Mouse (Mus musculus): ENCODE data around the gene Apbb1. TPM values are rescaled to one million over a fixed set of nuclear protein-coding genes. Genes with fewer than 3 reads are reported as not detected.

The Apbb1 gene
- total and polyA plus RNA-seq, 2 experiments: 1.1 to 1.6 TPM

DNA sequence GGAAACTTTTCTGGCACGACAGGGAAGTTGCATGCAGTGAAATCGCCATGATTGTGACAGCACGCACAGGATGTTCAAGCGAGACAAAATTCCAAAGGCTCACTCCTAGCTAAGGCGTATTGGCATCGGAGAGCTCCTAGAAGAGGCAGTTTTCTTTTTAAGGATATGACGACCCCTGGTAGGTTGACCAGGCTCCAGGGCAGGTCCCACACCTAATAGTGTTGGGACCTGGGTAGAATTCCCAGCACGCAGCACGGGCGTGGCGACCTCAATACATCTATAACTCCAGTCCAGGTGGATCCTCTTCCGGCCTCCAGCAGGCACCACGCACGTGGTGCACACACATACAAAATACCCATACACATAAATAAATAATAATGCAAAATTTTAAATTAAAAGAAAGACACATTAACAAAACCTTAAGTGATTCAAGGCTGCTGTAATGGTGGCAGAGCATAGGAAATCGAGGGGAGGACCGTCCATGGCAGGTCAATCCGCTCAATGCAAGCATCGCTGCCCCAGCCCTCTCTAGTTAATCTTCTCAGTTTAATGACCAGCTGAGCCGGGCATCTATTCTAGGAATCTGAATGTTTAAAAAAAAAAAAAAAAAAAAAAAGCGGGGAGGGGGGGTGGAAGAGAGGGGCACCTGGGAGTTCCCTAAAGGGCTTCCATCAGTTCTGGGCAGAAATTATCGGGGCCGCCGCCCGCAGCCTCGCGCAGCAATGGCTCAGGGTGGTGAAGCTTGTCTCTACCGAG lies 27.8 kb downstream of the Apbb1 start:
- Histone ChIP-seq H3K36me3 (ENCODE audit: control insufficient read depth, insufficient read depth, low read length) (0 out of 2 replicates have a peak, but pooled peaks cover 2% of the 10 kb centered on the region), H3K27ac (replicated peaks; ENCODE audit: insufficient read depth, low read depth, low read length) (peak overlapping the region; percentile 68), H3K79me2 (ENCODE audit: control insufficient read depth, insufficient read depth, low read length) (peaks cover 3% of the 10 kb centered on the region; the same call in 1 of the 2 replicates), H3K9ac (ENCODE audit: low read depth, low read length) (peak overlapping the region; percentile 67), H3K4me1 (ENCODE audit: control insufficient read depth, insufficient read depth, low read length) (peaks cover 10% of the 10 kb centered on the region), H3K4me3 (ENCODE audit: insufficient read depth, low read depth, low read length) (peak overlapping the region; percentile 90), H3K27me3 (ENCODE audit: control insufficient read depth, insufficient read depth, low read length) (no peaks in the 10 kb centered on the region)
- no peak for DNase-seq (ENCODE audit: extremely low read depth, low read depth, low spot score)
- 38% methylated on average over 27 of the region's 27 CpGs for WGBS
- TF ChIP-seq POLR2A (IDR thresholded peaks at IDR 0.05; ENCODE audit: extremely low read depth, insufficient read depth, low read length) (no peak), CTCF (IDR thresholded peaks at IDR 0.05; ENCODE audit: low read depth, low read length) (no peak)

DNA sequence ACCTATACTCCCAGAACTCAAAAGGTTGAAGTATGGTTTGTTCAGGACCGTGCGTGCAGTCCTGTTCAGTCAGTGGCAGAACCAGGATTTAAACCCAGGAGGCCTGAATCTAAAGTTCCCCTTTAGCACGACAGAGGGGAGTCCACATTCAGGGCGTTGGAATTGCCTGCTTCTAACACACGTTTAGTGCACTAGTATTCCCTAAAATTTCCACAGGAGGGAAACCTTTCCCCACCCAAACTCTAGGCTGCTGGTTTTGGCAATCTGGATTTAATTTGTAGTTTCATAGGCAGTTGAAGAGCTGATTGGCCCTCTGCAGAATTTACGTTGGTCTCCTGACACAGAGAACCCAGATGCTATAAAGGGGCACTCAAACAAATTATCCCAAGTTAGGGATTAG lies 32.4 kb downstream of the Apbb1 start:
- no peaks in the 10 kb centered on the region for H3K27me3 ChIP-seq (ENCODE audit: control insufficient read depth, insufficient read depth, low read length)
- H3K4me1 ChIP-seq (ENCODE audit: control insufficient read depth, insufficient read depth, low read length): peaks cover 4% of the 10 kb centered on the region; the same call in 1 of the 2 replicates
- 40% methylated on average over 6 of the region's 6 CpGs for WGBS
- H3K79me2 ChIP-seq (ENCODE audit: control insufficient read depth, insufficient read depth, low read length): no peaks in the 10 kb centered on the region
- H3K36me3 ChIP-seq (ENCODE audit: control insufficient read depth, insufficient read depth, low read length): no peaks in the 10 kb centered on the region
- DNase-seq (ENCODE audit: extremely low read depth, low read depth, low spot score): peak; percentile 60
- no peak overlapping the region for H3K9ac ChIP-seq (ENCODE audit: low read depth, low read length)
- no peak overlapping the region for H3K27ac ChIP-seq (replicated peaks; ENCODE audit: insufficient read depth, low read depth, low read length)
- TF ChIP-seq CTCF (IDR thresholded peaks at IDR 0.05; ENCODE audit: low read depth, low read length) (no peak), POLR2A (IDR thresholded peaks at IDR 0.05; ENCODE audit: extremely low read depth, insufficient read depth, low read length) (no peak)
- no peak overlapping the region for H3K4me3 ChIP-seq (ENCODE audit: insufficient read depth, low read depth, low read length)

DNA sequence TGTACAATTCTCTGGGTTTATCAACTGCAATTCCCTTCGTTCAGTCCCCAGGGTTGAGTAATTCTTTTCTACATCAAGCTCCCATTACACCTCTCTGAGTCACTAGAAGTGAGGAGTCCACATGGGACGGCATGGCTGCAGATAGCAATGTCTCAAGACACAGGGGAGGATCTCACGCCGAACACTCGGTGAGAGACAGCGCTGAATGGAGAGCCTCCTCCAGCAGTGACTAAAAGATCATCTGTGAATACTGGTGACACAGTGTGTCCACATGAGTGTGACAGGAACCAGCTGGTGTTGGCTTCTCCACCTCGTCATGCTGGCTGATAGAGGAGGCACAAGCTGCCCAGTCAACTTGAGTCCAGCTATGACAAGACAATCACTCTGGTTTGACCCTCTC lies 33.5 kb downstream of the Apbb1 start:
- 79% methylated on average over 7 of the region's 7 CpGs for WGBS
- H3K4me3 ChIP-seq (ENCODE audit: insufficient read depth, low read depth, low read length): no peak overlapping the region
- no peak overlapping the region for H3K9ac ChIP-seq (ENCODE audit: low read depth, low read length)
- H3K27me3 ChIP-seq (ENCODE audit: control insufficient read depth, insufficient read depth, low read length): no peaks in the 10 kb centered on the region
- no peaks in the 10 kb centered on the region for H3K4me1 ChIP-seq (ENCODE audit: control insufficient read depth, insufficient read depth, low read length)
- no peaks in the 10 kb centered on the region for H3K79me2 ChIP-seq (ENCODE audit: control insufficient read depth, insufficient read depth, low read length)
- H3K27ac ChIP-seq (replicated peaks; ENCODE audit: insufficient read depth, low read depth, low read length): no peak overlapping the region
- no peak for DNase-seq (ENCODE audit: extremely low read depth, low read depth, low spot score)
- TF ChIP-seq CTCF (IDR thresholded peaks at IDR 0.05; ENCODE audit: low read depth, low read length): no peak
- no peaks in the 10 kb centered on the region for H3K36me3 ChIP-seq (ENCODE audit: control insufficient read depth, insufficient read depth, low read length)

DNA sequence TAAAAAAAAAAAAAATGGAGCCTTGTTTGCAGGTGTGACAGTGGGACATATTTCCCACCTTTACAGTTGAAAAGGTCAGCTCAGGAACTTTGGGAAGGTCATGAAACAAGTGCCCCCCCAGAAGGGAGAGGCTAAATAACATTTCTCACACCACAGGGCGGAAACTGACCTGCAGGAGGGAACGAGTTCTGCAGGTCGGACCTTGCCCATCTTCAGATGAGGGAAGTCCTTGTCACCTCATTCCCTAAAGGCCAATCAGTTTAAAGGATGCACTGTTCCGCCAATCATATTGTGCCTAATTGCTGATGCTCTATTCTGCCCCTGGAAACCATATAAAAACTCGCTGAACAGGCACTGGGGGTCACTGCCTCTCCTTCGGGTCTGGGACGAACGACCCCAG lies 35.5 kb downstream of the Apbb1 start:
- Histone ChIP-seq H3K4me3 (ENCODE audit: insufficient read depth, low read depth, low read length) (no peak overlapping the region), H3K9ac (ENCODE audit: low read depth, low read length) (no peak overlapping the region), H3K79me2 (ENCODE audit: control insufficient read depth, insufficient read depth, low read length) (no peaks in the 10 kb centered on the region), H3K4me1 (ENCODE audit: control insufficient read depth, insufficient read depth, low read length) (no peaks in the 10 kb centered on the region), H3K36me3 (ENCODE audit: control insufficient read depth, insufficient read depth, low read length) (no peaks in the 10 kb centered on the region), H3K27ac (replicated peaks; ENCODE audit: insufficient read depth, low read depth, low read length) (no peak overlapping the region), H3K27me3 (ENCODE audit: control insufficient read depth, insufficient read depth, low read length) (no peaks in the 10 kb centered on the region)
- DNase-seq (ENCODE audit: extremely low read depth, low read depth, low spot score): no peak
- WGBS: 76% methylated on average over 8 of the region's 8 CpGs
- TF ChIP-seq POLR2A (IDR thresholded peaks at IDR 0.05; ENCODE audit: extremely low read depth, insufficient read depth, low read length) (no peak), CTCF (IDR thresholded peaks at IDR 0.05; ENCODE audit: low read depth, low read length) (no peak)

DNA sequence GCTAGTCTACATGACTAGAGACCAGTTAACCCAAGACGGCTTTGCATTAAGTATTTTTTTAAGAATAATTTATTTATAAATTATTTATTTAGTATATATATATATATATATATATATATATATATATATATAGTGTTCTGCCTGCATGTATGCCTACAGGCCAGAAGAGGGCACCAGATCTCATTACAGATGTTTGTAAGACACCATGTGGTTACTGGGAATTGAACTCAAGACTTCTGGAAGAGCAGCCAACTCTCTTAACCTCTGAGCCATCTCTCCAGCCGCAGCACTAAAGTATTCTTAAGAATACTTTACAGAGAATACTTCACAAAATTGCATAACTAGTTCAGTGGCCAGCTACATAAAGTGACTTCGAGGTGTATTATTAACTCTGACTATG lies 47.3 kb downstream of the Apbb1 start:
- DNase-seq (ENCODE audit: extremely low read depth, low read depth, low spot score): no peak
- Histone ChIP-seq H3K27ac (replicated peaks; ENCODE audit: insufficient read depth, low read depth, low read length) (no peak overlapping the region), H3K9ac (ENCODE audit: low read depth, low read length) (no peak overlapping the region), H3K4me1 (ENCODE audit: control insufficient read depth, insufficient read depth, low read length) (no peaks in the 10 kb centered on the region), H3K36me3 (ENCODE audit: control insufficient read depth, insufficient read depth, low read length) (no peaks in the 10 kb centered on the region), H3K27me3 (ENCODE audit: control insufficient read depth, insufficient read depth, low read length) (no peaks in the 10 kb centered on the region), H3K4me3 (ENCODE audit: insufficient read depth, low read depth, low read length) (no peak overlapping the region), H3K79me2 (ENCODE audit: control insufficient read depth, insufficient read depth, low read length) (no peaks in the 10 kb centered on the region)
- no peak for TF ChIP-seq POLR2A (IDR thresholded peaks at IDR 0.05; ENCODE audit: extremely low read depth, insufficient read depth, low read length)
- TF ChIP-seq CTCF (IDR thresholded peaks at IDR 0.05; ENCODE audit: low read depth, low read length): no peak
- 79% methylated on average over 3 of the region's 3 CpGs for WGBS

DNA sequence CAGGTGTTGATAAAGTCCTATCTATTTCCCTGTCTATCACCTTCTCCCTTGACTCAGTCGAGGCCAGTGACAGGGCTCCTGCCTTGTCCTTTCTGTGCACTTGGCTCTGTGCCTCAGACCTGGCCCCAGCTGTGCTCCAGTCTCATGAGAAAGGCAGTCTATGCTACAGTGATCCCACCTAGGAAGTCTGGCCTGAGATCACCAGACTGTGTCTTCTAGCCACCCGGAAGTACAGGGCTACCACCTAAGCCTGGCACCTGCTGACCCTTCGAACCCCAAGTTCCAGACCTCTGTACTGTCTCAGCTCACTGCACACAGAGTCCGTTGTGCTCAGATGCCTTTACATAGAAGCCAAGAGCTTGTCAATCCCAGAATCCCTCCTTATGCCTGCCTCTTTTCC lies 53.4 kb downstream of the Apbb1 start:
- 71% methylated on average over 4 of the region's 4 CpGs for WGBS
- no peaks in the 10 kb centered on the region for H3K27me3 ChIP-seq (ENCODE audit: control insufficient read depth, insufficient read depth, low read length)
- DNase-seq (ENCODE audit: extremely low read depth, low read depth, low spot score): no peak

More for the DNA sequence above, 53.4 kb downstream of the Apbb1 start:
- H3K36me3 ChIP-seq (ENCODE audit: control insufficient read depth, insufficient read depth, low read length): no peaks in the 10 kb centered on the region
- H3K27ac ChIP-seq (replicated peaks; ENCODE audit: insufficient read depth, low read depth, low read length): no peak overlapping the region
- no peak overlapping the region for H3K9ac ChIP-seq (ENCODE audit: low read depth, low read length)
- TF ChIP-seq POLR2A (IDR thresholded peaks at IDR 0.05; ENCODE audit: extremely low read depth, insufficient read depth, low read length) (no peak), CTCF (IDR thresholded peaks at IDR 0.05; ENCODE audit: low read depth, low read length) (no peak)
- no peaks in the 10 kb centered on the region for H3K4me1 ChIP-seq (ENCODE audit: control insufficient read depth, insufficient read depth, low read length)
- H3K4me3 ChIP-seq (ENCODE audit: insufficient read depth, low read depth, low read length): no peak overlapping the region
- H3K79me2 ChIP-seq (ENCODE audit: control insufficient read depth, insufficient read depth, low read length): no peaks in the 10 kb centered on the region

Measured in liver, adult 2 months (tissue).